Mouse (Mus musculus) cerebellum, adult (tissue): Measurements from ENCODE around the gene Gm21860.
"Not testable (repeated sequence)": the region's sequence is repeated elsewhere in the genome, so short reads cannot be mapped to it uniquely, and the experiment has no call there.

Source experiments
- ATAC-seq: cut with Nextera tagmentation; 2 replicates; pipeline ENCODE4 v1.9.2; 2017; ENCODE audit warnings: mild to moderate bottlenecking, moderate library complexity, mixed read lengths; ENCODE audit not compliant: insufficient number of reproducible peaks, low FRiP score, low TSS enrichment

Gene Gm21860

GRCm38 (mm10) chrY:90754721-90755120 lies at the start of gene Gm21860:
Gm21860 (minus strand) TSS chrY:90754821.
- ATAC-seq = not testable (repeated sequence)

- not testable (repeated sequence) for ATAC-seq
Observed at GRCm38 (mm10) chrY:90784438-90784837, 29.8 kb upstream of the Gm21860 start, which contains the start of gene Gm47283. Gm47283 (plus strand) TSS chrY:90784738.

GRCm38 (mm10) chrY:90745256-90745655 lies 9.4 kb downstream of the Gm21860 start:
- not testable (repeated sequence) for ATAC-seq

GRCm38 (mm10) chrY:90744381-90744981 lies 10.1 kb downstream of the Gm21860 start:
- ATAC-seq = peak; percentile 86

GRCm38 (mm10) chrY:90743811-90744220 lies 10.8 kb downstream of the Gm21860 start:
- ATAC-seq = no peak

- ATAC-seq = not testable (repeated sequence)
Observed at GRCm38 (mm10) chrY:90743053-90743810, 11.4 kb downstream of the Gm21860 start.

GRCm38 (mm10) chrY:90742261-90743052 lies 12.2 kb downstream of the Gm21860 start:
- ATAC-seq = not testable (repeated sequence)

- ATAC-seq = peak; percentile 16
Observed at GRCm38 (mm10) chrY:90741452-90742260, 13.0 kb downstream of the Gm21860 start.

- peak; percentile 31 for ATAC-seq
Observed at GRCm38 (mm10) chrY:90741006-90741405, 13.6 kb downstream of the Gm21860 start.

GRCm38 (mm10) chrY:90740013-90740561 lies 14.5 kb downstream of the Gm21860 start:
- ATAC-seq = no peak

- not testable (repeated sequence) for ATAC-seq
Observed at GRCm38 (mm10) chrY:90739531-90740012, 15.0 kb downstream of the Gm21860 start.

GRCm38 (mm10) chrY:90738841-90739530 lies 15.6 kb downstream of the Gm21860 start:
- peak; percentile 21 for ATAC-seq

GRCm38 (mm10) chrY:90738431-90738680 lies 16.3 kb downstream of the Gm21860 start:
- no peak for ATAC-seq

- ATAC-seq = no peak
Observed at GRCm38 (mm10) chrY:90737606-90738430, 16.8 kb downstream of the Gm21860 start.

GRCm38 (mm10) chrY:90736217-90737000 lies 18.2 kb downstream of the Gm21860 start:
- not testable (repeated sequence) for ATAC-seq

- not testable (repeated sequence) for ATAC-seq
Observed at GRCm38 (mm10) chrY:90735181-90735895, 19.3 kb downstream of the Gm21860 start.

- not testable (repeated sequence) for ATAC-seq
Observed at GRCm38 (mm10) chrY:90734334-90734696, 20.3 kb downstream of the Gm21860 start.
